Mouse (Mus musculus): ENCODE data around the gene Pak6.

Gene Pak6

DNA sequence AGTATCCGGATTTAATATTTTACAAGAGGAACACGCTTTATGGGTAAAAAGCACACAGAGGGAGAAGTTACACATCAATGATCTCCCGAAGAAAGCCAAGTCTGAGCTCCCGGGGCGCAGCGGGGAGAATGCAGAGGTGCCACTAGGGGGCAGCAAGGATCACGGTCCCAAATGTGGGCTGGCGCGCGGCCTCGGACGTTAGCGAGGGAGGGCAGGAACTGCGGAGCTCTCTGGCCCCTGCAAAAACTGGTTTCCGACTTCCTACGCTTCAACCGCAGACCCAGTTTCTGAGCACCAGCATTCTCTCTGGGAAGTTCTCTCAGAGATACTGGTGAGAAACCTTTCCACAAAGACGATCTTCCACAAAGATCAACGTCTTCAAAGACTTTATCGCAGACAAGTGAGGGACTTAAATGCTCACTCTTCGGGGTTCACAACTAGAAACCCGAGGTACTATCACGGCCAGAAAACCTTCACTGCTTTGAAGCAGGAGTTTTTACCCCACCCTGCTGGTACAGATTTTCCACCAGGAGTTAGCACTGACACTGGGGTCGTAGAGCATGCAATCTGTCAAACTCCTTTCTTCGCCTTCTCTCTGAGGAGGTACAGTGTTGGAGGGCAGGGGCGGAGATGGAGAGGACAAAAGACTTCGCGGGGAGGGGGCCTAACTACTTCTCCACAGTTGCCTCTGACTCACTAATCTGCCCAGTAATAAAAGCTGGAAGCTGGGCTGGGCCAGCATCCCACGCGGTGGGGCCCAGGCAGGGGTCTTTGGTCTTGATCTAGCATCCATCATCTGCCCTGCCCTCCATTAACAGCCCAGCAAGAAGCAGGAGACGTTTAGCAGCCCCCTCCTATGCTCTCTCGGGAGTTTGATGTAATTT, 37.3 kb downstream of the Pak6 start:
- peak; percentile 92 for DNase-seq

DNA sequence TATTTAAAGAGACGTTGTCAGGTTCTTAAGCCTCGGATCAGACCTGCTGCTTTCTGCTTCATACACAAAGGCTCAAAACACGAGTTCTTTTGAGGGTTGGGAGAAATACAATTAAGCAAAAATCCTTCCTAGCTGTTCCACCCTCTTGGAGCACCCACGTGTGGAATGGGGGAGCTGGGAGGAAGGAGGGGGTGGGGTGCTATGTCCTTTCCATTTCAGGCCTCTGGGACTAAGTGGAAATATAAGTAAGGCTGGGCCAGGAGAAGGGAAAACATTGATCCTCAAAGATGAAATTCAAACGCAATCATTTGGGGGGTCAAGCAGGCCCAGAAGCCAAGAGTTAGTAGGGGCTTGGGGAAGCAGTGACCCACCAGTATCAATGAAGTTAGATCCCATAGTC, 38.1 kb downstream of the Pak6 start:
- DNase-seq, result no peak

DNA sequence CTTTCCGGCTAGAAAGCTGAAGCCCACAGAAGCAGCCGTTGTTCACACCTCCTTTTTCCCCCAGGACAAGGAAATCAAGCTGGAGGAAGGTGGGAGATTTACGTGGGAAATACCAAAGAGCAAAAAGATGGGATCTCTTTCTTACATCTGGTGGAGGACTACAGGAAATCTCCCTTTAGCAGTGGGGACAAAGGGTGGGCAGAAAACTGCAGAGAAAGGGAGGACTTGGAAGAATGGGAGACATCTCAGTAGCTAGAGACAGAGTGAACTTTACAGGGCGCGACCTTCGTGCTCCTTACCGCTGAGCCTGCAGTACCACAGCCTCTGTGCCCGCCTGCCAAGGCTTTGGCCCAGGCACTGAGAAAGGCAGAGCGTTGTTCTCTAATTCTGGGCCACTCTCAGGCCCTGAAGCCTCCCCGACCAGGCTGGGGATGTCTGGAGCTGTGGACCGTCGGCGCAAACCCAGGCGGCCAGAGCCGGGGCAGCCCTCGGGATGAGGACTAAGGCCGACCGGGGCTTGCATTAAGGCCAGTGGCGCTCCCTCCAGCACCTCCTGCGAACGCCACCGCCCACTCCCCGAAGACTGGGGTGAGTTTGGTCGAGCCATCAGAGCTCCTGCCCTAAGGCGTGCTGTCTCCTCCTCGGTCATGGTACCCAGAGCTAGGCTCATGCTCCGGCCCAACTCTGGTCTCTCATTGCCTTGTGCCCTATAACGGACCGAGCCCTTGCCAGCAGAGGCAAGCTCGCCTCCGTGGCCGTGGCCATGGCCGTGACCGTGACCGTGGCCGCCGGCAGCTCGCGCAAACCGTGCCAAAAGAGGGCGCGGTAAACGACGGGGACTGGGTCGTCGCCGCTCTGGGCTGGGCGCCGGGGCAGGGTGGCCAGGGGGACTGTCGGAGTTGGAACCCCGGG, 39.1 kb downstream of the Pak6 start:
- no peak for DNase-seq

DNA sequence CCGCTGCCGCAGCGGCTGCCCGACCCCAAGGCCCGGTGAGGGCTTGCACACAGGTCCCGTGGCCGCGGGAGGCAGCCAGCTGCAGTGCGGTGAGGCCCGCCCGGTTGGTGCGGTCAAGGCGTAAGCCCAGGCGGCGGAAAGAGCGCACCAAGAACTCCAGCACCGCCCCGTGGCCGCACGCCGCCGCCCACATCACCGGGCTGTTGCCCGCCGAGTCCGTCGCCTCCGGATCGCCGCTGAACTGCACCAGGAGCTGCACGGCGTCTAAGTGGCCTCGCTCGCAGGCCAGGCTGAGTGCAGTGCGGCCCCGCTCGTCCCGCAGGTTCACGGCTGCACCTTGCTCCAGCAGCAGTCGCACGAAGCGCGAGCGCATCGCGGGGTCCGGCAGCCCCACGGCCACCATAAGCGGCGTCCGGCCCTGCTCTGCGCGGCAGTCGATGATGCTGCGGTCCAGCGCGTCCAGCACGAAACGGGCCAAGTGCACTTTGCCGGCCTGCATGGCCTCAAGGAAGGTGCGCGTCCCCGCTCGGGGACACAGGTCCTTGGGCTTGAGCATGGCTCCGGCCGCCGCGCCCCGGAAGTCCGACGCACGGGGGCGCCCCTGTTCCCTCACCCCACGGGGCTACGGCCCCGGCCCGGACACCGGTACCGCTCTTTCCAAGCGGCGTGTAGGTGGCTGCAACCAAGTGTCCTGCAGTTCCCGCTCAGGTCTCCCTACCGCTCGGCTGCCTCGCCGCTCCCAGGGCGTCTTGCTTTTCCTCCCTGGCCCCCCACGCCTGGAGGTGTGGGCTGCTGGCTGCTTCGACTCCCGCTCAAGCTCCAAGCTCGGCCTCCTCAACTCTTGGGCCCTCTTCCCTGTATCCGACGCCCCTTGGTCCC, 40.0 kb downstream of the Pak6 start:
- DNase-seq, result peak; percentile 69

DNA sequence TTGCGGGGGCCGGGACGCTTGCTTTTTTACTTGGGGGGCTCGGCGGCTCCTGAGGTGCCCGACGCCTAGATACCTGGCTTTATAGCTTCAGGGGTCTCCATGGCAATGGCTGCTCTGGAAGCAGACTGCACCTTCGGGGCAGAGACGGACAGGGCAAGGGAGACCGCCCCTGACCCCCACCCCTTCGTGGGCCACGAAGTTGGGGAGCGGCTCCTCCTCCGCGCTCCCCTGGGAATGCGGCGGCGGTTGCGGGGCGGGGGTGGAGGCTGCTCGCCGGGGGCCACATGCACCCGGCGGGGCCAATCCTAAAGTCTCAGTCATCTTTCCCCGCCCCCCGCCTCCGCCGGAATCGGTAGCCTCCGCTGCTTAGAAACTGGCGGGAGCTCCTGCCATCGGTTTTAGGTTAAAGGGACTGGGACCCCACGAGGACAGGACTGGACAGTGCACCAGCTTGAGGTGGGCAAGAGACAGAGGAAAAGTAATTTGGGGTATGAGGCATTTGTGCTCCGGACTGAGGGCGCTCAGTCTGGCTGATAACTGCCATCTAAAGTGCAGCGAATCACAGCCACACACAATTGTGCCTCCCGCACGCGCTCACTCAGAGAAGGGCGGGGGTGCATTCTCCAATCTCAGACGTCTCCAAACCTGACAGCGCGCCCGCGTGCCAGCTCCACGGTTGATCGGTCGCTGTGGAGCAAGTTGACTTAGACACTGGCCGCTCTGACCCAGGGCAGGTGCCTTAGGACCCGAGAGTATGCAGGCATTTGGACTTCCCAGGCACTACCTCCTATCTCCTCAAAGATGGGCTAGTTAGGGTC, 41.0 kb downstream of the Pak6 start, which contains the start of gene Ankrd63:
Gene Ankrd63, minus strand, starts transcription at position 51 of the 818 bp plus-strand sequence.
- no peak for DNase-seq

DNA sequence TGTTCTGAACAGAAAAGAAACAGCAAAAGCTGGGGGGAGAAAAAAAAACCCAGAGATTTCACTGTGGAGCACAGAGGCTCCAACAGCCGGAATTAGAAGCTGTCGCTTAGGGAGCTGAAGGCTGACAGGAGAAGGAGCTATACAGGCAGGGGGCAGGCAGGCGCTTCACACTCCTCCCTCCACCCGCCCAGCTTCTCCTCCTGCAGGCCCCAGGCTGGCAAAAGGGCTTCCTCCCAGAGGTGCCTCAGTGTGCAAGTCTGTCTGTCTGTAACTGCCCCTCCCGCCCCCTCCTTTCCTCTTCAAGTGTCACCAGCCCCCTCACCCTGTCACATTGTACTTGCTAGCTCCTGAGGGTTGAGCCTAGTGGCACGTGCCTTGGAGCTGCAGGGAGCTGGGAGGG, 43.3 kb downstream of the Pak6 start:
- no peak for DNase-seq

DNA sequence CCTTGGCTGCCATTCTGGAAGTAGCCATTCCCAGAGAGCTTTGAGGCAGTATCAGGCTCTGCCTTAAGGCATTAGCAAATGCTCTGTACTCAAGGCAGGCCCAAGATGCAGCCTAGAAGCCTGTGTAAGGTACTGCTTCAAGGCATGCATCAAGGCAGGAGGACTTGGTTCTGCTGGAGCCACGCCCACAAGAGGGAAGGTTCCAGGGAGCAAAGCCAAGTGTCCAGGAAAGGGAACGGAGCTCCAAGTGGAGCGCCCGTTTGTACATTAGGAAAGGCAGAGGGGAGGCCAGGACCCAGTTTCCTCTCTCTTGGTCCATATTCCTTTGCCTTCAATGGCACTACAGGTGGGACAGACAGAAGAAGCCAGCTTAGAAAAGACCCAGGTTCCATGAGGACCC, 45.4 kb downstream of the Pak6 start:
- peak; percentile 36 for DNase-seq

DNA sequence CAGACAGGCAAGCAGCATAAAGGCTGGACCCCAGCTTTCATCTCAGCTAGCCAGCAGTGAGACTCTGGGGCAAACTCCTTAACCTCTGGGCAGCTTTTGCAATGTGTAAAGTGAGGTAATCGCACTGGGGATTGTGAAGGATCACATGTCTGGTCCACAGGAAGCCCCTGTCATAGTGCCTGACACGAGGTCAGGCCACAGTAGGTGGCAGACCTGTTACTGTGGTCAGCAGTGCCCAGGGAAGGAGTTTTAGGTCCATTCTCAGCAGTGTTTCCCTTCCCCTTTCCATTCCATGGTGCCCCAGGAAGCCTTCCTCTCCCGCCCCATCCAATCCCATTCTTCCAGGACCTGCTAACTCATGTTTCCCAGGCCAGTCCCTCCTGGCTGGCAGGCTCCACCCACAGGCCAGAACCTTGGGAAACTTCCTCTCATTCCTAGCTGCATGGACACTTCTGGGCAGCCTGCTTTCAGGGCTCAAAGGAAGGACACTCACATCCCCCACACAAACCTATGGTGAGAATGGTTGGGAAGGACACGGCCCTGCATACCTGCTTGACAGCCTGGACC, 46.6 kb downstream of the Pak6 start:
- DNase-seq, result no peak

DNA sequence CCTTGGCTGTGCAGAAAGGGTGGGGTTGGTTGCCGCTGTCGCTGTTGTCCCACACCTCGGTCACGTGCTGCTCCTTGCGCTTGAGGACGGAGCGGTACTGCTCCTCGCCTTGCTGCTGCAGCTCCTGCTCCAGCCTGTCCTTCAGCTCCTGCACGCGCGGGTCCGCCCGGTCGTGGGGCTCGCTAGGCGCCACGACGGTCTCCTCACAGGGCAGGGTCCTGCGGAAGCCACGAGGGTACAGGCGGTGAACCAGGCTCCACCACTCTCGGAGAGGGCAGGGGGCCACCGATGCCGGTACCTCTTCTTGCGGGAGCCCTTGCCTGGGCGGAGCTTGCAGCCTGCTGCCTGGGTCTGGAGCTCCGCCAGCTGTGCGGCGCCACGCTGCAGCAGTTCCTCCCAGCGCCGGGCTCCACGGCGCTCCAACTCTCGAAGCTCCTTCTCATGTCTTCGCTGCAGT, 48.0 kb downstream of the Pak6 start:
- peak; percentile 68 for DNase-seq

DNA sequence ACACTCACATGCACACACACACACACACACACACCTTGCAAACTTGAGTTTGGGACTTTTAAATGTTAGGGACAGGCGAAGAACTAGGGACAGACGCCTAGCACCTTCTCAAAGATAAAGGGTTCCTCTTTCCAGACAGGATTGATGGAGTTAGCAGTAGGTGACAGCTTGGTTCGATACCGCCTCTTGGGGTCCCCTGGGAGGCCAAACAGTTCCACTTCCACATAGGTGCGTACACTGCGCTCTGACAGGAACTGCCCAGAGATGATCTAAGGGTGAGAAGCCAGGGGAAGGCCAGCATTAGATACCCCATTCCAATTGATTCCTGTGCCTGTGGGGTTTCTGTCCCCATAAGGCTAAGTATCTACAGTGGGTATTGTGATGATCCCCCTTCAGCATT, 50.5 kb downstream of the Pak6 start:
- no peak for DNase-seq

DNA sequence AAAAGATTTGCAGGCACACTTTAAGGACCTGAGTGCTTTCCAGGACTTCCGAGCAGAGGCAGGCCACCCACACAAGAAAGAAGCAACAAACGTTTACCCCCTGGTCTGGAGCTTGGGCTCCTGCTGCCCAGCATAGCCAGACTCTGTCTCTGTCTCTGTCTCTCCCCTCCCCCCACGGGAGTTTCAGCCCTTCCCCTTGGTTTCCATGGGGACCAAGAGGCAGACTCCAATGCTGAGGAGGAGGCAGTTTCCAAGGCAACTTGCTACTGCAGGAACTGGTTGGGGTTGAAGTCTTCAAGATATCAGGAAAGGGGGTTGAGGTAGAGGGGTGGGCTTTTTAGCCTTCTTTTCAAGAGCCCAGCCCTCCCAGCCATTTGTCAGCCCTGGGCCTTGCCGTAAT, 51.1 kb downstream of the Pak6 start:
- DNase-seq, result no peak

DNA sequence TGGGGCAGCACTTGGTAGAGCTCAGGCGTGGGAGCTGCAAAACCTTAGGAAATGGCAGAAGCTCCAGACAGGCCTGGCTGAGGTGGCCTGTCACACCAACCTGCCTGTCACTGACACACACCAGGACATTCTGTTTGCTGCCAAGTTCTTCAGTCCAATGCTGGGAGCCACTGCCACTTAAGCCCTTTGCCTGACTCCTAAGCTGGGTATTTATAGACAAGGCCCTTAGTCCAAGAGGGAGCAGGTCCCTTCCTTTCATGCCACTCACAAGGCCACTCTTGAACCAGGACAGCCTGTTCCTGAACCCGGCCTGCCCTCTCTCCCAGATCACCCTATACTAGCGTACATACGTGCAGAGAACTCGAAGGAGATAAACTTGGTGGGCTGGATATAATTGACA, 53.6 kb downstream of the Pak6 start:
- no peak for DNase-seq

DNA sequence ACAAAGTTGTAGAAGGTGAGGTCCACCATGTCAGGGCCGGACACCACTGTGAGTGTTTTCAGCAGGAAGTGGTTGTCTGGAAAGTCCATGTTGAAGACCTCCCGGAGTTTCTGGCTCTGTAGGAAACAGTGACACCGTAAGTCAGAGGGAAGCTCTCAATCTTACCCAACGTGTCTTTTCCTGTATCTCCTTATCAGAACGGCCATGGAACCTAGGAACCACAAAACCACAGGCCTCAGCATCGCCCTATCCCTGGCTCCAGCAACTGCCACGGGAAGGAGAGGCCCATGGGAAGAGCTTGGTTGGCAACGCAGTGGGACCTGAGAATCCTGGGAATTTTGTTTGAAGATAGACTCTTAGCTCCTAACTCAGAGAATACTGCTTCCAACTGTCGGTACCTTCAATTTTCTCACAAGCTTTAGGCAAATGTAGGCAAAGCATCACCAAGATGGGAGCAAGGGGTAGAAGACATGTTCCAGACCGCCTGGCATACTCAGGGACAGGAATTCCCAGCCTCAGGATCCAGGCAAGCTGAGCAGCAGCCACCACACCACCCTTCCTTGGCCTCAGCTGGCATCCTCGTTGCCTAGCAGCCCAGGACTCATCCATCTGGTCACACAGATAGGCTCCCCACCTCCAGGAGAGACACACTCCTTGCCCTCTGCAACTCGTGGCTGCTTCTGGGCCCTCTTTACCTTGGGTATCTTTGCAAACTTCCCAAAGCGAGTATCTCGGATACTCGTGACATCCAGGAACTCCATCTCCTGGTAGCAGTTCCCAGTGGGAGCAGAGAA, 60.8 kb downstream of the Pak6 start:
- DNase-seq, result no peak

DNA sequence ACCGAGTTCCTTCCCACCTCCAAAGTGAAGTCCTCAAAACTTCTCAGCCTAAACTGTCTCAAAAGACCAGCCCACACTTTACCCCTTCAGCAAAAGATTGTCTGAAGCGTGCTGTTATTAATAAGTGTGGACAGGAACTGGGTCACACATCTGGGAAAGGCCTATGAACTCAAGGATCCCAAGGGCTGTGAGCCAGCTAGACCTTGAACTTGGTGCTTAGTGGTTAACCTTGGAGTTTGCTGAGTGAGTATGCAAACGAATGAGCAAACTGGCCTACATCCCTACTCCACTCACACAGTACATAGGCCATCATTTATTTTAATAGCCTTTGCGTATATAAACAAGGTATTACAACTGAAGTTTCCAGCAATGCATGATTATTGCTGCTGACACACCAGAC, 62.4 kb downstream of the Pak6 start:
- DNase-seq, result no peak

DNA sequence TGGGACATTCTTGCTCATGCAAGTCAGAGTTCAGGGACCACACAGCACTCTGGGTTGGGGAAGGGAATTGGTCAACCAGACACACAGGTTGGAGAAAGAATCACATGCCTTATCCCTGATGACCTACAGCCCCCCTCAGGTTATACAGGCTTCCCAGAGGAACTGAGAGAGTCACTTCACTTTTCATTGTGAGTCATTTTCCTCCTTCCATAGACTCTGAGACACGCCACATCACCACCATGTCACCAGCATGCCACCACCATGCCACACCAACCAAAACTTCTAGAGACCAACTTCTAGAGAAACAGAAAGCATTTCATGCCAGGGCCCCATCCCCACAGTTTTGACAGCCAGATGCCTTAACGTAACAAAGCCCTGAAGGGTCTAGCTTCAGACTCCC, 63.8 kb downstream of the Pak6 start:
- no peak for DNase-seq

DNA sequence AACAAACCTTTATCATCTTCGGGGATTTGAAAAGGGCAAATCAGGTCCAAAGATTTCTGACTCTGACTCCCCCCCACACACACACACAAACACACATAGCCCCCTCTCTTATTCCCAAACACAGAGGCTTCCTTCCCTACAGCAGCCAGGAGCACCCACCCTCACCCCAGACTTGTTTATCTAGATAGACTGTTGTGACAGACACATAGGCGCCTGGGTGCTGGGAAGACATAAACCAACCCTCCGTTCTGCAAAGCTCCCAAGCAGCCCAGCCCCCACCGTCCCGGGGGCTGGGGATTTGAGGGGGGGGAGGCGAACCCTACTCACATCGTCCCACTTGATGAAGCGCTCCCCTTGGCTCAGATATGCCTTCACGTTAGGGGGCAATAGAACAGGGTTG, 64.8 kb downstream of the Pak6 start:
- peak; percentile 65 for DNase-seq

DNA sequence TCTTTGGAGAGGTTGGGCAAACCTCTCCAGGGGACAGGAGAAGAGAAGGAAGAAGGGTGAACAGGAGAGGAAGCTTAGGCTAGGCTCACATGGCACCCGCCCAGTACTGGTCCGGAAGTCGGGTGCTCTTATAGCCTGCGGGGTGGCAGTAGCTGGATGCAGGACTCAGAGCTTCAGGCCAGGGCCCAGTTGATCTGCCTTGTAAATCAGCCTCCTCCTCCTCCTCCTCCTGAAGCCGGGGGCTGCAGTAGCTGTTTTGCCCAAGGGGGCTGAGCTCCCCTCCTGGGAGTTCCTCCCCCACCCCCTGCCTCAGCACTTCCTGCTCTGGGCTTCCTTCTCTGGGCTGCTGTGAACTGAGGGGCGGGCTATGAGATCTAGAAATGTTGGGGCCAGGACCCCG, 65.2 kb downstream of the Pak6 start, which contains the start of gene Plcb2:
Gene Plcb2, minus strand, starts transcription at position 102 of the 400 bp plus-strand sequence.
- DNase-seq, result peak; percentile 62

DNA sequence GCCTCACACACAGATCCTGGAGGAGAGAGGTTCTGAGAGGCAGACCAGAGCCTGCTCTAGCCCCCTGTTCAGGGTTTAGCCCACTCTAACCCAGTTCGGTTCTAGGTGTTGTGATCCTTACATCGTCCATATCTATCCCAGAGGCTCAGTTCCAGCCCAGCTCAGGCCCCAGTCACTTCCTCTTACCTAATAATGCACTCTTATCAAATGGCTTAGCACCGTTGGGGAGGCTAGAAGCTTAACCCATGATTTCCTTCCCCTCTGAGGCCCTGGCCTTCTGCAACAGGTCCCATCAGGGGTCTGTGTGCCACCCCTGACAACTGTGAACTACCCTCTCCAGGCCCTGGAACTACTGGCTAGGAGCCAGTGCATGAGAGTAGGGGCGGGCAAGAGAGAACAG, 66.1 kb downstream of the Pak6 start:
- DNase-seq, result no peak

DNA sequence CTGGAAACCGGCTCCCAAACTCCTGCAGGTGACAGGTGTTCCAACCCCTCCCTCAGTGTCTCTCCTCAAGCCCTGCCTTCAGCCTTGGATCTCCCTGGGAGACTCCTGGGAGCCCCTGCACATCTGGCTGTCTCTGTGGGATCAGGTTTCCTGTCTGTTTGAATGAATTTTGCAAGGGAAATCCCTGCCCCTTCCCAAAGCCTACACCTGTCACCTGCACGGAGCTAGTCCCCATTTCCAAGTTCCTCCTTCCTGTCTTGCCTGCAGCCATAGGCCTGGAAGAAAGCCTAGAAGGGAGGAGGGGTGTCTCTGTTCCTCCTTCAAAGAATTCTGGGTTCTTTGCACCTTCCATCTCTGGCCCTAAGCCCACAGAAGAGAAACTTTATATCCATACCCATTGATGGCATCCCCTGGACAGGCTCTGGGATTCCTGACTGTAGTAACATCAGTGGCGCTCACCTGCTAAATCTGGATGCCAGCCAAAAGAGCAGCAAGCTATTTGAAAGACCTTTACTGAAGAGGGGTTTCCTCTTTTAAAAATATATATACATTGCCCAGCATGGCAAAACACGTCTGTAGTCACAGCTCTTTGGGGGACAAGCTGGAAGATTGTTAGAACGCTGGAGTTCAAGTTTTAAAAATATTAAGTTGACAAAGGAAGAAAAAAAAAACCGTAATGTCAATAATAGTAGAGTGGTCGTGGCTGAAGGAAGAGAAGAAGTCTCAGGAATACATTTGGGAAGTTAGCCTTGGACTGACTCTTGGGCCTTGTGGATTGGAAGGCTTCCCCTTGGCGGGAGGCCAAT, 66.9 kb downstream of the Pak6 start:
- DNase-seq, result no peak

DNA sequence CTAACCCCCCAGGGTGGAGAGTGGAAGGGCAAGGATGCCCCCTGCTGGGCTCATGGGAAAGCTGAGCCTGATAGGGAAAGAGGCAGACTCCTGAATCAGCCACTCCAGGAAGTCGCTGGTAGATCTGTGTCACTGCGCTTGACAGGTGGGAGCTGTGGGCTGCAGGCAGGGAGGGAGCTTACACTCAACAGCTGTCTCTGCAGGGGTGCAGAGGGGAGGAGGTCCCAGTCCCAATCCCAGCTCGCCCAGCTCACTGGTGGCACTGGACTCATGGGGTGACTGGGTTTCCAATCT, 67.5 kb downstream of the Pak6 start:
- peak; percentile 90 for DNase-seq
